Mouse (Mus musculus): ENCODE results near the gene Pak1.

DNA sequence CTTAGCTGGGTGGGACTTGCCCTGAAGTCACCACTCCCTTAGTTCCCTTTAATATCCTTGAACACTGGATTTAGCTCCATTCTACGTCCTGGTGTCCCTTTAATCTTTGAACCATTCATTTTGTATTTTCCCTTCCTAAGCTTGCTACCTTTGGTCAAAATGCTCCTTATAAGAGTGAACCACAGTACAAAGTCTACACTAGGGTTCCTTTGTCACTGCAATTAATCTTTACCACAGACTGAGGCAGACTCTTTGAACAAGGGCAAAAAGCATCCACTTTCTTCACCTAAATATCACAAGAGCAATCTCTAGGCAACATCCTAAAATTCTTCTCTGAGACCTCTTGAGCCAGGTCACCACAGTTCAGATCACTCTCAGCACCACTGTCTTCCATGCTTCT lies 8.1 kb upstream of the Pak1 start:
- TF ChIP-seq ZNF384 (IDR thresholded peaks at IDR 0.05; ENCODE audit: low read depth, low read length) (no peak), MAZ (IDR thresholded peaks at IDR 0.05; ENCODE audit: low read depth, low read length) (no peak), CHD2 (IDR thresholded peaks at IDR 0.05; ENCODE audit: low read length) (no peak)
